Mouse (Mus musculus) retina, embryonic 14.5 days (tissue): ENCODE measurements around the gene Ell2.
"Not testable (repeated sequence)": the region's sequence is repeated elsewhere in the genome, so short reads cannot be mapped to it uniquely, and the experiment has no call there.

Source experiments
- DNase-seq: peaks from one replicate; pipeline ENCODE4 v3.0.0-alpha.2; 2015; ENCODE audit warnings: low spot score

Gene Ell2

GRCm38 (mm10) chr13:75706457-75706856 is at the start of gene Ell2:
TSS of gene Ell2 (plus strand) at chr13:75706757.
- no peak for DNase-seq

DNA sequence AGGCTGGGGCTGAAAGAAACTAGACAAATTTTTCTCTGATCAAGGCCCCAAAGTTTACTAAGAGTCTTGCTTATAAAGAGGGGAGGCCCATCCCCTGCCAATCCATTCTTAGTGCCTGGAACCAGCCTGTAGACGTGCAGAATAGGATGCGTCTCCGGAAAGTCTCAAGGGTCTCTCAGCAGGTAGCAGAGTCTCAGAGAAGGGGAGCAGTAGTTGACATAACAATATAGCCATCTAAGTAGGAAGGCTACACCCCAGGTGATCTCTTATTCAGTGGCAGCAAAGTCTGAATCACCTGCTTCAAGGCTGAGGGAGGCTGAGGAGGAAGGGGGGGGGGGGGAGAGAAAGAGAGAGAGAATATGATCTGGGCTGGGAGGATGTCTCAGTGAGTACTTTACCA is 21.1 kb upstream of the Ell2 start:
- no peak for DNase-seq

GRCm38 (mm10) chr13:75686995-75687394 is 19.6 kb upstream of the Ell2 start:
- DNase-seq, result no peak

DNA sequence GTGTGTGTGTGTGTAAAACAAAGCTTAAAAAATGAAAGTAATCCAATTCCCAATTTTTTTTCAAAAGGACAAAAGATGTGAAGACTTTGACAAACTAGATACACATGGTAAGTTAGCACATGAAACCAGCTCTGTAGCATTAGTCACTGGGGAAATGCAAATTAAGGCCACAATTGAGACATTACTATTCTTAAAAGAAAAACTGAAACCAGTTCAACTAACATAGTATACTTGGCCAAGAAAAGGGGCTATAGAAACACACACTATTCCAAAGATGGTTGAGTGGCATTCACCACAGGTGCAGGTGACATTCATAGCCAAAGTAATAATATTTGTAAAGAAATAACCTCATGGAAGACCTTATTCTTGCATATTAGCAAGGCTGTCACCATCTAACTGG is 14.9 kb upstream of the Ell2 start:
- DNase-seq, result no peak

GRCm38 (mm10) chr13:75693081-75693480 is 13.5 kb upstream of the Ell2 start:
- DNase-seq, result no peak

- DNase-seq, result no peak
Observed at GRCm38 (mm10) chr13:75702814-75703213, 3.7 kb upstream of the Ell2 start.

- peak; percentile 90 for DNase-seq
Observed at GRCm38 (mm10) chr13:75706882-75707816, 592 bp downstream of the Ell2 start.

DNA sequence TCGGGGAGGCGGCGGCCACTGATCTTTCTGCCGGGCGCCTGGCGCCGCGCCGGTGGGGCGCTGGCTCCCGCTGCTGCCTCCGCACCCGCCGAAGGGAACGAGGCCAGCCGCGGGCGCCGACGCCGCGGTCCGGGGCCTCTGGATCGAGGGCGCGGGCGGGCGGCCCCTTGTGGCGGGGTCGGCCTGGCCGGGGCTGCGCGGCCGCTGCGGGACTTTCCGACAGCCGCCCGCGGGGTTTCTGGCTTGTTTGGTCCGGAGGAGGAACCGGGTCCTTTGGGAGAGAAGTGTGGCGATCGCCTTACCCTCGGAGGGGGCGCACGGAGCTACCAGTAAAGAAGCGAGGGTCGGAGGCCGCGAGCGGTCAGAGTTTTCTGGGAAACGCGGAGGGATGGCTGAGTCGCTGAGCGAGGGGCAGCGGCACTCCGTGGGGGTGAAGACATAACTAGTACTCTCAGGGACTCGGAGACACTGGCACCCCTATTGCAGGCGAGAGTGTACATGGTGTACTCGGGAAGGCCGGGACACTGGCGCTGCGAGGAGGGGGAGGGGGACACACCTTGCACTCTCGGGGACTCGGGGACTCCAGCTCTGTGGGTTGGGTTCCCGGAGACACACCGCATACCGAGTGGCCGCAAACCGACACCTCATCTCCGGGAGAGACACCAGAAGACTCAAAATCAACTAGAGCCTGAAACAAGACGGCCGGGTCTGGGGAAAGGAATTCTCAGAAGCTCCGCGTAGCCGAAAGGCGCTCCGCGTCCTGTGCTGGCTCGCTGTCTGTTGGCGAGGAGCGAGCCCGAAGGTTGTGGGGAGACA is 1.5 kb downstream of the Ell2 start:
- DNase-seq, result peak; percentile 65

GRCm38 (mm10) chr13:75708637-75709002 is 2.1 kb downstream of the Ell2 start:
- DNase-seq, result no peak

DNA sequence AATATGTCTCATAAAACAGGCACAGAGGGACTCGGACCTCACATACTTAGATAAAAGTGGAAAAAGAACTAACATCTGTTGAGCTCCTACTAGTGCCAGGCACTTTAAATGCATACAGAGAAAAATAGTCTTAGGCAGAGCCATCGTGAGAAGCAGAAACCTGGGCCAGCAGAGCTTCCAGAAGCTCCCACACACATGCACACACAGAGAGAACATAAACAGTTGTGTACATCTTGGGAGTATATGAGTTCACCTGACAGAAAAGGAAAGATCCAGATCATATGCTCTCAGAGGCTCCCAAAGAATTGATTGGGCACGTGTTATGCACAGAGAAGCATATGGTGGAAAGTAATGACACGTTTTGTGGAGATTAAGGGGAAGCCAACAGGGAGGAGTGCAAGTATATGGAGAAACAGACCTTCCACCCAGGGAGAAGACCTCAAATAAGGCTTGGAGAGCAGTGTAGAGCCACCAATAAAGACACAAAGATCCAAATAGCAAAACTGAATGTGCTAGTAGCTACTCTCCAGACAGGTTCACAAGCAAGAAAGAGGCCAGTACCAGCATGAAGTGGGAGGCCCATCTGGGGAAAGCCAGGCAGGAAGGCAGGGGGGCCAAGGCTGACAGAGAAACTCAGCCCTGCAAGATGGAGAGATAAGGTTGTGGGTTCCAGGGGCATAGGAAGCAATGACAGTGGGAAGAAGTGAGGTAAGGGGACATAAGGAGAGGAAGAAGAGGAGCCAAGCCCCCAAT is 2.6 kb downstream of the Ell2 start:
- peak; percentile 31 for DNase-seq

- DNase-seq, result no peak
Observed at GRCm38 (mm10) chr13:75710152-75710551, 3.6 kb downstream of the Ell2 start.

DNA sequence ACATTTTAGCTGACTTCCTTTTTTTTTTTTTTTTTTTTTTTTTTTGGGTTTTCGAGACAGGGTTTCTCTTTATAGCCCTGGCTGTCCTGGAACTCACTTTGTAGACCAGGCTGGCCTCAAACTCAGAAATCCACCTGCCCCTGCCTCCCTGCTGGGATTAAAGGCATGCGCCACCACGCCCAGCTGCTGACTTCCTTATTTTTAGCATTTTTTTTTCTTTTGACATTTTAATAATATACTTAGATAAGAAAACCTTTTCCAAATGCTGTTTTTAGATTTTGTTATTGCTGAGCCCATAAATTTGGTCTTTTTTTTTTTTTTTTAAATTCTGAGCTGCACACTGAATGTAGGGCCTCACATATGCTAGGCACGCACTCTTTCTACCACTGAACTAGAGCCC is 5.0 kb downstream of the Ell2 start:
- not testable (repeated sequence) for DNase-seq

DNA sequence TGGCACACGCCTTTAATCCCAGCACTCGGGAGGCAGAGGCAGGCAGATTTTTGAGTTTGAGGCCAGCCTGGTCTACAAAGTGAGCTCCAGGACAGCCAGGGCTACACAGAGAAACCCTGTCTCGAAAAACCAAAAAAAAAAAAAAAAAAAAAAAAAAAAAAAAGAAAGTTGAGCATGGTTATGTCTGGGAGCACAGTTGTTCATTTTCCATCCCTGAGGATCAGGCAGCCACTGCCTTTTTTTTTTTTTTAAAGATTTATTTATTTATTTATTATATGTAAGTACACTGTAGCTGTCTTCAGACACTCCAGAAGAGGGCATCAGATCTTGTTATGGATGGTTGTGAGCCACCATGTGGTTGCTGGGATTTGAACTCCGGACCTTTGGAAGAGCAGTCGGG is 6.0 kb downstream of the Ell2 start:
- not testable (repeated sequence) for DNase-seq

DNA sequence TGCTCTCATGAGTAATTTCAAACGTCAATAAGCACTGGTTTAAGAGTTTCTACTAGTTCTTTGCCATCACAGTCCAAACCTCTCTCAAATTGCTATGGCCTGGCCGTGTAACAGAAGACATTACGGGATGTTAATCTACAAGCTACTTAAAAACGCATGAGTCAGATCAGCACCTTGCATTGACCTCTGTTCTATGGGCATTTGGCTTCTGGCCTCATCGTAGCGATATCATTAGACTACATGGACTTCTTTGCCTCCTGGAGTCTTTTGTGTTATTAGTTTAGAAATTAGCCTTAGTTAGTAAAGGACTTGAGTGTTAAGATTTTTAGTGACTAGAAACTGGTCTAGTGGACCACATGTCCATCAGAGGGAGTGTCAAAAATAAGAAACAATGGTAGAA is 7.8 kb downstream of the Ell2 start:
- no peak for DNase-seq

- no peak for DNase-seq
Observed at GRCm38 (mm10) chr13:75717638-75718302, 11.2 kb downstream of the Ell2 start.

- DNase-seq, result no peak
Observed at GRCm38 (mm10) chr13:75718376-75718775, 11.8 kb downstream of the Ell2 start.

DNA sequence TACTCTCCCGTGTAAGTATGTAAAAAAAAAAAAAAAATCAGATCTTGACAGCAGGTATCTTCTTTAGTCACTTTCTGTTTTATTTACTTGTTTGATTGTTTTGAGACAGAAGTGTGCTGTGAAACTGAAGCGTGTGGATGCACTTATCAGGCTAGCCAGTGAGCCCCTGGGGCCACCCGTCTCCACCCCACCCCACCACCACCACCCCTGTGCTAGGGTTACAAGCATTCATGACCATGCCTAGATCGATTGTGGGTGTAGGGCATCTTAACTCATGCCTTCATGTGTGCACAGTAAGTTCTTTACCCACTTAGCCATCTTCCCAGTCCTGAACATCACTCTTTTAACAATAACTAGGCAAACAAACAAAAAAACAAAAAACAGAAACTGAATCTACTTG is 13.1 kb downstream of the Ell2 start:
- no peak for DNase-seq

- DNase-seq, result no peak
Observed at GRCm38 (mm10) chr13:75726569-75727373, 20.2 kb downstream of the Ell2 start.

- DNase-seq, result no peak
Observed at GRCm38 (mm10) chr13:75727932-75728331, 21.4 kb downstream of the Ell2 start.

DNA sequence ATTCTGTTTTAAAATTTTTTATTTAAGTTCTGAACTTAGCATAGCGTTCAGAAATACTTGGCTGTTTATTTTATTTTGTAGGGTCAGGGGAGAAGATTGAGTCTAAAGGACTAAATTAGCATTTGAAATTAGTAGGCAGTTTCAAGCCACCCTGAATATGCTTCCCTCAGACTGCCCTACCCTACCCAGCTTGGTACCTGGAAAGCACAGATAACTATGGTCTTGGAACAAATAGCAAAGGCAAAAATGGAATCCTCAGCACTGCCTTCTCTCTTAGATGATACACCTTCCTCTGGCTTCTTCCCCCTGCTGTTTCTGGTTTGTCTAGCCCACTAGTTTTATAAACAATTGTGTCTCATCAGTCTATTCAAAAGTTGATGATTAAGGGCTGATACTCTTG is 23.3 kb downstream of the Ell2 start:
- DNase-seq, result no peak

- no peak for DNase-seq
Observed at GRCm38 (mm10) chr13:75730717-75731116, 24.2 kb downstream of the Ell2 start.
